Mouse (Mus musculus) olfactory bulb, adult 2 months (tissue): ENCODE measurements around the gene Tymp.

ENCODE experiments used
- CTCF ChIP-seq: fragments of 200-500 bp; IDR thresholded peaks from 2 replicates; pipeline ENCODE4 v1.5.1; 2012; ENCODE audit warnings: low read depth, mild to moderate bottlenecking, low read length, moderate library complexity; ENCODE audit not compliant: insufficient read depth
- POLR2A ChIP-seq: fragments of 200-500 bp; IDR thresholded peaks from 2 replicates; pipeline ENCODE4 v1.6.1; 2012; ENCODE audit warnings: mild to moderate bottlenecking, low read depth, low read length, moderate library complexity; ENCODE audit not compliant: insufficient read depth

- TF ChIP-seq CTCF (no peak), POLR2A (no peak)
Measured at GRCm38 (mm10) chr15:89323656-89324055, 53.2 kb downstream of the Tymp start.
